Mouse (Mus musculus) CH12.LX (cell line): ENCODE measurements around the gene Dcaf10. TPM values are rescaled to one million over a fixed set of nuclear protein-coding genes. Genes with fewer than 3 reads are reported as not detected.

Experiments
- DNase-seq: peaks from one replicate; pipeline ENCODE4 v3.0.0-alpha.2; 2013; ENCODE audit errors: extremely low read depth
- H3K27ac ChIP-seq: 2 replicates; pipeline ENCODE4 v1.5.1; 2012; ENCODE audit warnings: low read depth, mild to moderate bottlenecking, control low read depth, moderate library complexity; ENCODE audit not compliant: insufficient read depth
- H3K27me3 ChIP-seq: replicated peaks from 2 replicates; pipeline ENCODE3; 2012; ENCODE audit warnings: inconsistent platforms
- H3K36me3 ChIP-seq, 2 experiments: replicated peaks in 1 of 2; 2 replicates each; pipeline versions ENCODE3 to v1.6.1; 2012; ENCODE audit warnings: inconsistent platforms in 1 of 2, low read length in 1 of 2, mild to moderate bottlenecking in 1 of 2, mixed read lengths in 1 of 2, moderate library complexity in 1 of 2; ENCODE audit not compliant: control insufficient read depth in 1 of 2, insufficient read depth in 1 of 2
- H3K4me1 ChIP-seq, 2 experiments: 2 replicates each; pipeline ENCODE4 v1.6.1; 2012; ENCODE audit warnings: inconsistent platforms in 1 of 2, moderate library complexity in 1 of 2; ENCODE audit not compliant: insufficient read depth in 2 of 2, control insufficient read depth in 1 of 2
- H3K4me2 ChIP-seq: 2 replicates; pipeline ENCODE4 v1.6.1; 2012; ENCODE audit warnings: low read depth, mild to moderate bottlenecking, control low read depth; ENCODE audit not compliant: poor library complexity, insufficient read depth, severe bottlenecking
- H3K4me3 ChIP-seq, 3 experiments: fragments of 150-350 bp in 1 of 3; sonication (generic) in 1 of 3; replicated peaks in 1 of 3; 2 replicates each; pipeline versions ENCODE3 to v1.5.1; 2011 to 2012; ENCODE audit warnings: low read depth in 2 of 3, low read length in 2 of 3, mild to moderate bottlenecking in 2 of 3, moderate library complexity in 2 of 3, control low read depth in 1 of 3, improper control_type of control experiment in 1 of 3, inconsistent platforms in 1 of 3, mixed read lengths in 1 of 3; ENCODE audit not compliant: poor library complexity in 1 of 3
- H3K79me2 ChIP-seq: replicated peaks from 2 replicates; pipeline ENCODE4 v1.6.1; 2012; ENCODE audit warnings: mild to moderate bottlenecking, moderate library complexity; ENCODE audit not compliant: control insufficient read depth, poor library complexity, insufficient read depth, severe bottlenecking; ENCODE audit errors: extremely low read depth
- H3K9ac ChIP-seq: 2 replicates; pipeline ENCODE4 v1.6.1; 2012; ENCODE audit warnings: low read depth, mild to moderate bottlenecking, control low read depth, moderate library complexity; ENCODE audit not compliant: insufficient read depth
- H3K9me3 ChIP-seq: replicated peaks from 2 replicates; pipeline ENCODE3; 2012; ENCODE audit warnings: low read length, inconsistent platforms, mixed read lengths
- CHD2 ChIP-seq: IDR thresholded peaks from 2 replicates; pipeline ENCODE4 v1.6.1; 2011; ENCODE audit warnings: low read length, improper control_type of control experiment
- E2F4 ChIP-seq: IDR thresholded peaks from 2 replicates; pipeline ENCODE4 v1.6.1; 2011; ENCODE audit warnings: low read depth, low read length, improper control_type of control experiment; ENCODE audit not compliant: insufficient replicate concordance
- ETS1 ChIP-seq: conservative IDR thresholded peaks from 2 replicates; pipeline ENCODE4 v1.6.1; 2012; ENCODE audit warnings: low read depth, mild to moderate bottlenecking, inconsistent platforms, low read length, improper control_type of control experiment, moderate library complexity
- GABPA ChIP-seq: IDR thresholded peaks from 2 replicates; pipeline ENCODE4 v1.6.1; 2012; ENCODE audit warnings: low read depth, low read length, improper control_type of control experiment, inconsistent platforms; ENCODE audit not compliant: insufficient replicate concordance
- IRF4 ChIP-seq: IDR thresholded peaks from 2 replicates; pipeline ENCODE4 v1.6.1; 2014; ENCODE audit warnings: low read depth, mild to moderate bottlenecking, inconsistent platforms, low read length, improper control_type of control experiment
- JUND ChIP-seq: conservative IDR thresholded peaks from 2 replicates; pipeline ENCODE4 v1.6.1; 2011; ENCODE audit warnings: low read depth, low read length, improper control_type of control experiment
- KAT2A ChIP-seq: IDR thresholded peaks from 2 replicates; pipeline ENCODE4 v1.6.1; 2012; ENCODE audit warnings: low read length, improper control_type of control experiment, inconsistent platforms; ENCODE audit not compliant: insufficient replicate concordance
- MAX ChIP-seq: IDR thresholded peaks from 2 replicates; pipeline ENCODE4 v1.6.1; 2011; ENCODE audit warnings: low read length, improper control_type of control experiment
- MEF2A ChIP-seq: IDR thresholded peaks from 2 replicates; pipeline ENCODE4 v1.6.1; 2014; ENCODE audit warnings: low read depth, mild to moderate bottlenecking, inconsistent platforms, low read length, improper control_type of control experiment, borderline replicate concordance
- MXI1 ChIP-seq: IDR thresholded peaks from 2 replicates; pipeline ENCODE4 v1.6.1; 2011; ENCODE audit warnings: mild to moderate bottlenecking, low read depth, low read length, improper control_type of control experiment
- NELFE ChIP-seq: IDR thresholded peaks from 2 replicates; pipeline ENCODE4 v1.6.1; 2011; ENCODE audit warnings: low read depth, low read length, improper control_type of control experiment
- NRF1 ChIP-seq: IDR thresholded peaks from 2 replicates; pipeline ENCODE4 v1.6.1; 2014; ENCODE audit warnings: low read depth, mild to moderate bottlenecking, inconsistent platforms, low read length, improper control_type of control experiment, moderate library complexity
- PAX5 ChIP-seq: IDR thresholded peaks from 2 replicates; pipeline ENCODE4 v1.6.1; 2012; ENCODE audit warnings: low read length, inconsistent platforms, mixed read lengths
- POLR2A ChIP-seq: IDR thresholded peaks from 2 replicates; pipeline ENCODE4 v1.6.1; 2011; ENCODE audit warnings: low read depth, mild to moderate bottlenecking, improper control_type of control experiment, low read length
- RCOR1 ChIP-seq: conservative IDR thresholded peaks from 2 replicates; pipeline ENCODE4 v1.6.1; 2012; ENCODE audit warnings: low read depth, mild to moderate bottlenecking, inconsistent platforms, low read length, improper control_type of control experiment
- SMC3 ChIP-seq: IDR thresholded peaks from 2 replicates; pipeline ENCODE4 v1.6.1; 2011; ENCODE audit warnings: low read depth, low read length, improper control_type of control experiment
- TBP ChIP-seq: conservative IDR thresholded peaks from 2 replicates; pipeline ENCODE4 v1.6.1; 2011; ENCODE audit warnings: low read depth, low read length, improper control_type of control experiment
- TCF12 ChIP-seq: IDR thresholded peaks from 2 replicates; pipeline ENCODE4 v1.6.1; 2014; ENCODE audit warnings: low read depth, mild to moderate bottlenecking, inconsistent platforms, low read length, improper control_type of control experiment
- USF2 ChIP-seq: conservative IDR thresholded peaks from 2 replicates; pipeline ENCODE4 v1.6.1; 2011; ENCODE audit warnings: low read depth, low read length, improper control_type of control experiment
- ZKSCAN1 ChIP-seq: IDR thresholded peaks from 2 replicates; pipeline ENCODE4 v1.6.1; 2012; ENCODE audit warnings: low read depth, inconsistent platforms, low read length, improper control_type of control experiment, borderline replicate concordance
- ZMIZ1 ChIP-seq: IDR thresholded peaks from 2 replicates; pipeline ENCODE4 v1.6.1; 2012; ENCODE audit warnings: low read depth, mild to moderate bottlenecking, inconsistent platforms, low read length, improper control_type of control experiment
- ZNF384 ChIP-seq: IDR thresholded peaks from 2 replicates; pipeline ENCODE4 v1.6.1; 2012; ENCODE audit warnings: low read depth, low read length, improper control_type of control experiment, inconsistent platforms
- dilution Hi-C: fragments of 300-500 bp; cut with MboI; formaldehyde crosslinking; loops from 2 replicates; pipeline ENCODE4 v1.14.3; 2020; ENCODE audit warnings: low sequenced_read_pairs; ENCODE audit not compliant: extremely low pct_unique_long_range_greater_than_20kb, extremely low pct_ligation_motif_present
- in situ Hi-C: fragments of 300-500 bp; cut with MboI; formaldehyde crosslinking; loops from 3 replicates; pipeline ENCODE4 v1.14.3; 2019; ENCODE audit warnings: low sequenced_read_pairs, low pct_ligation_motif_present, low pct_unique_long_range_greater_than_20kb, mixed read lengths
- polyA plus RNA-seq: library from polyadenylated mRNA; unstranded; fragments of >175 nt; gene quantifications from 2 replicates; pipeline ENCODE4 v1.2.1, GENCODE M21; 2012; ENCODE audit warnings: low read depth; ENCODE audit not compliant: insufficient read length
- total RNA-seq, 2 experiments: library from RNA; depleted of rRNA; stranded (reverse); fragments of 300-350 nt in 1 of 2; fragments of >200 nt in 1 of 2; gene quantifications; 2 replicates each; pipeline ENCODE4 v1.2.3; 2012 to 2014

Dcaf10 gene
- total and polyA plus RNA-seq, 3 experiments: 6.8 to 11.6 (median 11.1) TPM

DNA sequence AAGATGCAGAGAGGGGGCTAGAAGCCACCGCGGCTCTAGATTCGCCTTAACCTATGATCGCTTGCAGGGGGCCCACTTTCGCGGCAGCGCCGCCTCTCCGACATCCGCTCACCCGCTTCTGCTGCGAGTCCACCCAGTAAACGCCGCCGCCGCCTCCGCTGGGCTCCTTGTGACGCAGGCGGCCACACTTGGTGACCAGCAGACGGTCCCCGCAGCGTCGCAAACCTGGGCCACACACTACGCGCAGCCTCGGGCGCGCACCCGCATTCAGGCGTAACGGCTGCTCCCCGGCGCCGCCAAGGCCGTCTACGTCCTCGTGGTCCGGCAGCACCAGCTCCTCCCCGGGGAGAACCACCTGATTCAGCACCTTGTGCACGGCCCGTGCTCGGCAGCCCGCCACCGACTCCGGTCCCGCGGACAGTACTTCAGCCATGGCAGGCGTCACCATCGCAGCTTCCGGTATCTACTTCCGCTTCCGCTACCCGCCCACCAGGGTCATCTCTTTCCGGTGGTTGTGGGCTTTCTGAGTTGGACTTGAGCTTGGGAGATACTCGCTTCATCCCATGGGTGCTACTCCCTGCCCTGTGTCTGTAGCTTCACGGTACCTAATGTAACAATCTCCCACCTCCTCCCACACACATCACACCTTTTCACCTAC, 21.6 kb upstream of the Dcaf10 start (continued):
- peak; percentile 90 for TF ChIP-seq NELFE
- no peak for TF ChIP-seq E2F4
- no peak for TF ChIP-seq SMC3
- no peak for TF ChIP-seq JUND
- TF ChIP-seq ETS1: no peak
- no peak; the same call in 1 of the 2 replicates for TF ChIP-seq MEF2A
- no peak for TF ChIP-seq PAX5
- no peak for TF ChIP-seq ZKSCAN1
- peak; percentile 84 for TF ChIP-seq TCF12
- peak; percentile 85 for TF ChIP-seq TBP
- peak; percentile 94 for TF ChIP-seq POLR2A
- TF ChIP-seq GABPA: no peak
- TF ChIP-seq ZMIZ1: peak; percentile 73
- no peak for TF ChIP-seq USF2
- no peak for TF ChIP-seq ZNF384
- no peak for TF ChIP-seq CHD2
- no peak for TF ChIP-seq RCOR1

DNA sequence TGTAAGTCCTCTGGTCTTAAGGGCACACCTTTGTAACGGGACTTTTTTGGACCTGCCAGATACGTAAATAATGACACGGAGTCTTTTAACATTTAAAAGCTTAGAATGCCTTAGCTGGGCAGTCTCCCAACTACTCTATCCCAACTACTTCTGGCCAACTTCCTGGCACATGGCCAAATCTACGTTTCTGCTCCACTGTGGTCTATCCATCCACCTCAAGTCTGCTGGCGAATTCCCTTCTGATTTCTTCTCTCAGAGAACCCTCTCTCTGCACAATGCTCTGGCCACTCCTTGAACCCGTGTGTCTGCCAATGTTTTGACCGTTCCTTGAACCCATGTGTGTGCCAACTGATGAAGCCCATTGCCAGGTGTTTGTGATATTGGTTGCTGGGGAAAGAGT, 10.8 kb upstream of the Dcaf10 start:
- TF ChIP-seq ZMIZ1 (no peak), NRF1 (no peak), RCOR1 (no peak), POLR2A (no peak)
- in situ Hi-C loops (no loop called here), dilution Hi-C loops (no loop called here)
- Histone ChIP-seq H3K79me2 (no peaks in the 10 kb centered on the region), H3K9ac (no peak overlapping the region), H3K27me3 (peaks cover 4% of the 10 kb centered on the region), H3K9me3 (no peaks in the 10 kb centered on the region), H3K27ac (no peak overlapping the region), H3K4me2 (no peak overlapping the region), H3K4me1 (peaks cover 0 to 5% of the 10 kb centered on the region in 2 experiments; a peak in 1 of 4 replicates), H3K36me3 (no peaks in the 10 kb centered on the region), H3K4me3 (no peak overlapping the region)
- no peak for DNase-seq

DNA sequence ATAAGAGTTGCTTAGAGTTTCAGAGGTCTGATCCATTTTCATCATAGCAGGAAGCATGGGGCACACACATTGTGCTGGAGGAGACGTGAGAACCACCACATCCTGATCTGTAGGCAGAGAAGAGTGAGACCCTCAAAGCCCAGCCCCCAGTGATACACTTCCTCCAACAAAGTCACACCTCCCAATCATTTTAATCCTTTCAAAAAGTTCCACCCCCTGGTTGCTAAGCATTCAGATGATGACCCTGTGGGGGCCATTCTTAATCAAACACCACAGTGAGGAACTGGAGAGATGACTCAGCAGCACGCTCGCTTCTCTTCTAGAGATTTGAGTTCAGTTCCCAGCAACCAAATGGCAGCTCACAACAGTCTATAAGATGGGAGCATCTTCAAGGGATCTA, 9.4 kb upstream of the Dcaf10 start:
- Histone ChIP-seq H3K79me2 (no peaks in the 10 kb centered on the region), H3K36me3 (no peaks in the 10 kb centered on the region), H3K27me3 (peaks cover 4% of the 10 kb centered on the region), H3K9ac (no peak overlapping the region), H3K4me3 (no peak overlapping the region), H3K4me1 (peaks cover 0 to 5% of the 10 kb centered on the region in 2 experiments; a peak in 1 of 4 replicates), H3K27ac (no peak overlapping the region), H3K4me2 (no peak overlapping the region), H3K9me3 (no peaks in the 10 kb centered on the region)
- in situ Hi-C loops: no loop called here
- TF ChIP-seq NELFE (no peak), RCOR1 (no peak), KAT2A (no peak), MXI1 (no peak), USF2 (no peak), CHD2 (no peak), TBP (no peak), ZNF384 (no peak), IRF4 (no peak), MAX (no peak), NRF1 (no peak)
- DNase-seq: peak; percentile 16
- dilution Hi-C loops: no loop called here
